Mouse (Mus musculus) macrophage (primary cell): ENCODE measurements around the gene Art2b. TPM values are rescaled to one million over a fixed set of nuclear protein-coding genes. Genes with fewer than 3 reads are reported as not detected.

Experiments used
- H3K27ac ChIP-seq: fragments of 350-480 bp; formaldehyde crosslinking; 2 replicates; pipeline ENCODE4 v1.9.0; 2021
- H3K36me3 ChIP-seq: fragments of 350-480 bp; formaldehyde crosslinking; 2 replicates; pipeline ENCODE4 v1.9.0; 2021; ENCODE audit errors: inconsistent target
- H3K4me3 ChIP-seq: fragments of 350-480 bp; formaldehyde crosslinking; 2 replicates; pipeline ENCODE4 v1.9.0; 2021; ENCODE audit errors: inconsistent target
- H3K79me2 ChIP-seq: fragments of 350-480 bp; formaldehyde crosslinking; 2 replicates; pipeline ENCODE4 v1.9.0; 2021; ENCODE audit errors: inconsistent target
- whole genome bisulfite sequencing: methylation state at CpG from one replicate; pipeline ENCODE4 v1.1.7; 2026; ENCODE audit warnings: inconsistent platforms; ENCODE audit not compliant: missing documents; 5-methylcytosine and 5-hydroxymethylcytosine counted together
- polyA plus RNA-seq: library from polyadenylated mRNA; stranded (reverse); fragments of 250-400 nt; gene quantifications from 3 replicates; pipeline ENCODE4 v1.2.4, GENCODE M21; 2018; ENCODE audit warnings: inconsistent platforms

Art2b gene
- polyA plus RNA-seq, 1 experiment from 2014 or later: 1.4 TPM

- Histone ChIP-seq H3K27ac (no peak overlapping the region), H3K4me3 (no peak overlapping the region), H3K79me2 (no peaks in the 10 kb centered on the region), H3K36me3 (no peaks in the 10 kb centered on the region)
- 96% methylated on average over 10 of the region's 10 CpGs for WGBS
Measured at GRCm38 (mm10) chr7:101541734-101542133, 43.7 kb downstream of the Art2b start.

- H3K79me2 ChIP-seq: no peaks in the 10 kb centered on the region
- H3K27ac ChIP-seq: no peak overlapping the region
- WGBS: 6% methylated on average over 11 of the region's 11 CpGs
- H3K4me3 ChIP-seq: no peak overlapping the region
- H3K36me3 ChIP-seq: no peaks in the 10 kb centered on the region
Measured at GRCm38 (mm10) chr7:101541132-101541531, 44.3 kb downstream of the Art2b start.

- no peaks in the 10 kb centered on the region for H3K36me3 ChIP-seq
- 22% methylated on average over 5 of the region's 5 CpGs for WGBS
- H3K4me3 ChIP-seq: no peak overlapping the region
Measured at GRCm38 (mm10) chr7:101540684-101541083, 44.7 kb downstream of the Art2b start.

DNA sequence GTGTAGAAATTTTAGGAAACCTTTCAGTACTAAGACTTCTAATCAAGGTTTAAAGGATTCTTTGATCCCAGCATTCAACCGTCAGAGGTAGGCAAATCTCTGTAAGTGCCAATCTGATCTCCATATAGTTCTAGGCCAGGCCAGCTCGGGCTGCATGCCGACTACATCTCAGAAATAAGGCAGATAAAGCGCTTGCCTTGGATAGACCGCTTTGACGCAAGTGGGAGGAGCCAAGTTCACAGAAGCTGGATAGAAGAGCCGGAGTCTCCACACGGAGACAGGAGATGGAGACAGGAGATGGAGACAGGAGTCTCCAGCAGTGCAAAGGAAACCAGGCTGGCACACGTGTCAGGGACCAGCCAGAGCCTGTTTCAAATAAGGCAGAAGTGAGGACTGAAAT, 45.6 kb downstream of the Art2b start:
- no peak overlapping the region for H3K27ac ChIP-seq
- H3K79me2 ChIP-seq: no peaks in the 10 kb centered on the region
- WGBS: 95% methylated on average over 9 of the region's 9 CpGs
- no peak overlapping the region for H3K4me3 ChIP-seq
- no peaks in the 10 kb centered on the region for H3K36me3 ChIP-seq

More at GRCm38 (mm10) chr7:101540684-101541083, 44.7 kb downstream of the Art2b start:
- Histone ChIP-seq H3K79me2 (no peaks in the 10 kb centered on the region), H3K27ac (no peak overlapping the region)

DNA sequence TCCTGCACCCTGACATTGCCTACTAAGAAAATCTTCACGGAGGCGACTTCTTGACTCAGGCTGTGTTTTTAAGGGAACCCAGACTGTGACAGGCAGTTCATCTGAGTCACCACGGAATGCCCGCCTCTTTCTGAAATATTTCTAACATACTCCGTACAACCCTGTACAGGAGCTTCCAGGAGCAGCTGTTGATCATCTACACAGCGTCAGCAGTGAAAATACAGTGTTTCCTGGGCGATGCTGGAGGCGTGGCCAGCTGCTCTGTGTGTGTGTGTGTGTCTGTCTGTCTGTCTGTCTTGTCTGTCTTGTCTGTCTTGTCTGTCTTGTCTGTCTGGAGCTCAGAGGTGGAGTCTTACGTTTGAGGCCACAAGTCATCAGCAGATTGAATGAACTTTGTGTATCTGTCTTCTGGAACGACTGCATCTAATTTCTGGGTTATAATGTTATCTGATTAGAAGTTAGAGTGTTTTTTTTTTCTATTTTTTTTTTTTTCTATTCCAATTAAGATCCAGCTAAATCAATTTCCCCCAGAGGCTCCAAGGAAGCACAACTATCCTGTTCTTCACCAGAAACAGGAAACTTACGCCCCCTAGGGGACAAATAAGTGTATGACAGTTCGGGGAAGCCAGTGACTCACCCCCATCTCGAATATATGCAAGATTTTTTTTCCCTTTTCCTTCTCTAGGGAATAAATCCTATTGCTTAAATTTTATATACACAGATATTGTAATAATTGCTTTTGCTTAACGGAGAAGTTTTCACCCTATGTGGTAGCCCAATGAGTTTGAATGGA, 47.1 kb downstream of the Art2b start:
- peak overlapping the region; percentile 12; the same call in 1 of the 2 replicates for H3K4me3 ChIP-seq
- H3K27ac ChIP-seq: peak overlapping the region; percentile 52
- H3K36me3 ChIP-seq: no peaks in the 10 kb centered on the region
- H3K79me2 ChIP-seq: no peaks in the 10 kb centered on the region
- WGBS: 22% methylated on average over 14 of the region's 14 CpGs

DNA sequence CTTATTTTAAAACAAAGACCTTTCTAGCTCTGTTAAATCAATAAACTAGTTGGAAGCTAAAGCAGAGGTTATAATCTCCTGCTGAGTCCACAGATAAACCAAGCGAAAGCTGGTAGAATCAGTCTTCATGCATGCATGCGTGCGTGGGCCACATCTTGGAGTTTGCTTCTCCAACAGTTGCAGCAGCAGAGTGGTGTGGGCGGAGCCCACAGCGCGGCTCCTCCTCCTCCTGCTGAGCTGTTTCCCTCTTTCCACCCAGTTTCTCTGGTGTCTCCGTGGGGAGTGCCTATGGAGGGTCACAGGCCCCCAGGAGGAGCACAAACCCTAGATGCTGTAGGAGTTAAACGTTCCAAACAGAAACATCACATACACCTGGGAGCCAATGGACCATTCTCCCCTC, 47.9 kb downstream of the Art2b start:
- Histone ChIP-seq H3K36me3 (no peaks in the 10 kb centered on the region), H3K27ac (peak overlapping the region; percentile 52), H3K4me3 (peak overlapping the region; percentile 12; the same call in 1 of the 2 replicates), H3K79me2 (no peaks in the 10 kb centered on the region)
- 38% methylated on average over 8 of the region's 8 CpGs for WGBS

DNA sequence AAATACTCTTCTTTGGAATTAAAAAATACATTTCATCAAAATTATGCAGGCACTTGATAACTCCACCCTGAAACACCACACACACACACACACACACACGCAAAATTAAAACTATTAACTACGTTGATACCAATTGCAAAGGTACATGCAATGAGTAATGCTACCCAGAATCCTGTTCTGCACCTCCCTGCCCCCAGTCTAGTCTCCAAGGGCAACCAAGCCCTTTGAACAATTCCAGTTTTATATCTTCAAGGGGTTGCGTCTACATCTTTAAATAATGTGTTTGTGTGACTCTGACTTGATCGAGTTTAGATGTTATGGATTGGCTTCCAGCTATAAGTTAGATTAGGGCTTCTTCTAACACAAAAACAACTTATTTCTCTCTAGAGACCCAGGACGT, 49.9 kb downstream of the Art2b start:
- H3K27ac ChIP-seq: no peak overlapping the region
- no peak overlapping the region for H3K4me3 ChIP-seq
- no peaks in the 10 kb centered on the region for H3K36me3 ChIP-seq
- H3K79me2 ChIP-seq: no peaks in the 10 kb centered on the region
- 91% methylated on average over 5 of the region's 5 CpGs for WGBS

DNA sequence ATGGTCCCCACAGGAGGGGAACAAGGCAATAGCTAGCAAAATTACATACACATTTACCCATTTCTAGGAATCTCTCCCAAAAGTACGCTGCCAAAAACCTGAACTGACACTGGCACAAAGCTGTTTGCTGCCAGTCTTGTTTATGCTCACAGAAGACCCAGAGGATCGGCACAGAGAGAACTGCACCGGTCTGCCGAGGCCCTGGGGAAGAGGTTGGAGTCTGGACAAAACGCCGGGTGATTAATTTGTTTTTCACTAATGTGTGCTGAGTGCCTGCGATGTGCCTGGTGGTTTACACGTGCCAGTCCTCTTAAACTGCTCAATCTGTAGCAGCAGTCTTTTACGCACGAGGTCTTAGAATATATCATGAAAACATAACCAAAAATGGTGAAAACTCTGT, 50.3 kb downstream of the Art2b start:
- H3K36me3 ChIP-seq: no peaks in the 10 kb centered on the region
- 89% methylated on average over 10 of the region's 10 CpGs for WGBS
- no peak overlapping the region for H3K27ac ChIP-seq
- H3K4me3 ChIP-seq: no peak overlapping the region
- H3K79me2 ChIP-seq: no peaks in the 10 kb centered on the region

DNA sequence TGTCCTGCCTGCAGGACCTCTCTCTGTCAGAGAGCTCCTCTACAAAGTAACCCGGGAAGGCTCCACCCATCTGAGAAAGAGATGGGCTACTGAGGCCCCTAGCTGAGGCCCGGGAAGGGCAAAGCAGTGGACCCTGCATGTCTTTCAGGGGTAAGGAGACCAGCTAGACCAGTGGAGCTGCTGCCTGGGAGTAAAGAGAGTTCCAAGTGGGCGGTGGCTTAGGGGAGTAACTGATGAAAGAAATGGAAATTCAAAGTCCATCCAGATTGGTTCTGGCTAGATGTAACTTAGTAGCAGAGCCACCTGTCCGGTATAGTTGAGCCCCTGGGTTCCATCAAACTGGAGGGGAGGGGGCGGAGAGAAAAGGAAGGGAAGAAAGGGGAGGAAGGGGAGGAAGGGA, 51.0 kb downstream of the Art2b start:
- 70% methylated on average over 5 of the region's 5 CpGs for WGBS
- Histone ChIP-seq H3K36me3 (no peaks in the 10 kb centered on the region), H3K79me2 (no peaks in the 10 kb centered on the region), H3K4me3 (no peak overlapping the region), H3K27ac (no peak overlapping the region)

Other genes starting within 250 kb of the Art2b start
- 195 to 293 TPM (median 225 TPM) in 3 replicates for gene Arap1, start 237.5 kb downstream of the Art2b start, polyA plus RNA-seq
- 2.8 TPM in 1 of 3 replicates, not detected in the others for gene Gm45837, start 174.7 kb downstream of the Art2b start, polyA plus RNA-seq
- 2.0 to 6.1 TPM (median 3.1 TPM) in 3 replicates for gene Pde2a, start 163.9 kb downstream of the Art2b start, polyA plus RNA-seq
- 11.3 to 15.1 TPM (median 11.4 TPM) in 3 replicates for gene Clpb, start 78.0 kb upstream of the Art2b start, polyA plus RNA-seq
- gene Phox2a, start 232.7 kb upstream of the Art2b start, polyA plus RNA-seq: not detected in 3 replicates